Mouse (Mus musculus) heart, postnatal 36 days (tissue): ENCODE measurements around the gene Selenof. TPM values are rescaled to one million over a fixed set of nuclear protein-coding genes. Genes with fewer than 3 reads are reported as not detected.

Experiments used
- DNase-seq, 2 experiments: peaks; one replicate each; pipeline ENCODE4 v3.0.0; 2021 to 2022
- intact Hi-C: fragments of 180-260 bp; cut with DNase I; formaldehyde crosslinking; loops from one replicate; pipeline ENCODE4 v1.15.1; 2025
- total RNA-seq, 2 experiments: library from RNA; stranded (reverse); gene quantifications; 2 replicates each; pipeline ENCODE4 v1.2.3; 2021

Selenof gene
- total RNA-seq, 2 experiments from 2014 or later = 134 to 135 TPM

GRCm38 (mm10) chr3:144628005-144628914, 58.2 kb downstream of the Selenof start:
- no peak for DNase-seq
- intact Hi-C loops = loop anchor here (5.0 kb wide), 1 partner anchor 54 kb away; no protein-coding TSS in a partner anchor

DNA sequence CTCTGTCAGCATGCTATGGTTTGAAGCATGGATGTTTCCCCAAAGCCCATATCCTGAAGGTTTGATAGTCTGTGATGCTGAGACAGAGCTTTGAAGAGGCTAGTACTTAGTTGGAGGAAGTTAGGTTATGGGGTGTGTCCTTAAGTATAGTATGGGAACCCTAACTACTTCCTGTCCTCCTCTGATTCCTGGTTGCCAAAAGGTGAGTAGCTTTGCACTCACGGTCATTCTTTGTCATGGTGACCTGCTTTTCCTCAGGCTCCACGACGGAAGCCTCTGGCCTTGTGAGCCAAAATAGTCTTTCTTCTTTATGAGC, 58.8 kb downstream of the Selenof start:
- intact Hi-C loops = loop anchor here (5.0 kb wide), 1 partner anchor 53 kb away; no protein-coding TSS in a partner anchor
- DNase-seq = no peak

- DNase-seq = no peak
Measured at GRCm38 (mm10) chr3:144635236-144635635, 65.1 kb downstream of the Selenof start.

GRCm38 (mm10) chr3:144638110-144638509, 68.0 kb downstream of the Selenof start:
- DNase-seq = no peak
- intact Hi-C loops = no loop called here

More at GRCm38 (mm10) chr3:144635236-144635635, 65.1 kb downstream of the Selenof start:
- intact Hi-C loops = no loop called here

GRCm38 (mm10) chr3:144639387-144639786, 69.3 kb downstream of the Selenof start:
- no peak for DNase-seq
- intact Hi-C loops = no loop called here

- no peak for DNase-seq
- intact Hi-C loops = no loop called here
Measured at GRCm38 (mm10) chr3:144640033-144640432, 69.9 kb downstream of the Selenof start.

GRCm38 (mm10) chr3:144642141-144642540, 72.0 kb downstream of the Selenof start:
- no peak for DNase-seq
- intact Hi-C loops = loop anchor here (2.0 kb wide), 1 partner anchor 25 kb away; no protein-coding TSS in a partner anchor

- peak; percentile 69 to 79 for DNase-seq
- intact Hi-C loops = loop anchor here (1.0 to 2.0 kb wide), 2 partner anchors 27 to 77 kb away; partner anchors contain the start of gene Sh3glb1
Measured at GRCm38 (mm10) chr3:144643301-144643871, 73.3 kb downstream of the Selenof start.

DNA sequence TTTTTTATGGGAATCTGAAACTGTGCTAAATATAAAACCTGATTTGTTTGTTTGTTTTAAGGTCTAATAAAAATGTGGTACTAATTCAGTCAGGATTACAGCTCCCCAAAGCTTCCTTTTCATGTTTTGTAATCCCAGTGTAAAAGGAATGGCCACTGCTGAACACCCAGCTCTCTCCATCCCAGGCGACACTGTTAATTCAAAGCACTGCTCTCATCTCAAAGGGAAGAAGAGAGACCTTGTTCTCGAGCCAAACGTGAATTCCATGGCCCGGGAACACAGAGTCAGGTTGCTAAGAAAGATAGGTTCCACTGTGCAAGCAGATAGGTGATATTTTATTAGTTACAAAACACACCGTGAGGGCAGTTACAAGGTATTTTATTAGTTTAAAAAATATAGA, 74.1 kb downstream of the Selenof start:
- intact Hi-C loops = no loop called here
- DNase-seq = no peak

Other genes with a start within 250 kb of the Selenof start
- gene Hs2st1, start 123 bp upstream of the Selenof start, total RNA-seq = 10 to 100 TPM in 1 of 2 experiments, 1 to 10 TPM in 1; 8.8 to 11.2 TPM
- gene Sh3glb1, start 150.0 kb downstream of the Selenof start, total RNA-seq = 100 to 1,000 TPM; 372 to 397 TPM
- 1 to 10 TPM; 1.0 to 1.2 TPM for gene Clca3a1, start 190.7 kb downstream of the Selenof start, total RNA-seq
- gene Clca3a2, start 249.2 kb downstream of the Selenof start, total RNA-seq = under 1 TPM in 1 of 2 experiments, not detected in 1; 0.36 TPM